Mouse (Mus musculus) intestine, embryonic 14.5 days (tissue): ENCODE measurements around the gene Ctsl. TPM values are rescaled to one million over a fixed set of nuclear protein-coding genes. Genes with fewer than 3 reads are reported as not detected.

Source experiments
- ATAC-seq: fragments of 200-750 bp; cut with Nextera tagmentation; replicated peaks from 2 replicates; pipeline ENCODE4 v1.8.0; 2017; ENCODE audit warnings: low read depth, moderate number of reproducible peaks, moderate TSS enrichment, moderate library complexity; ENCODE audit not compliant: low FRiP score, low TSS enrichment
- DNase-seq: peaks from one replicate; pipeline ENCODE4 v3.0.0-alpha.2; 2018; ENCODE audit warnings: low spot score
- H3K27ac ChIP-seq: fragments of 300-500 bp; sonication (generic); 2 replicates; pipeline ENCODE4 v1.5.1; 2014; ENCODE audit warnings: low read depth, mild to moderate bottlenecking, control low read depth
- H3K27me3 ChIP-seq: fragments of 300-500 bp; sonication (generic); replicated peaks from 2 replicates; pipeline ENCODE4 v1.6.1; 2014; ENCODE audit warnings: low read length, control low read depth; ENCODE audit not compliant: control insufficient read depth, insufficient read depth
- H3K36me3 ChIP-seq: fragments of 300-500 bp; sonication (generic); 2 replicates; pipeline ENCODE4 v1.6.1; 2014; ENCODE audit warnings: low read length, control low read depth; ENCODE audit not compliant: control insufficient read depth, insufficient read depth
- H3K4me1 ChIP-seq: fragments of 300-500 bp; sonication (generic); replicated peaks from 2 replicates; pipeline ENCODE4 v1.6.1; 2014; ENCODE audit warnings: low read length, control low read depth, mixed read lengths; ENCODE audit not compliant: control insufficient read depth, insufficient read depth
- H3K4me2 ChIP-seq: fragments of 300-500 bp; sonication (generic); 2 replicates; pipeline ENCODE4 v1.6.1; 2014; ENCODE audit warnings: low read length
- H3K4me3 ChIP-seq: fragments of 300-500 bp; sonication (generic); 2 replicates; pipeline ENCODE4 v1.5.1; 2014; ENCODE audit warnings: low read depth, low read length, control low read depth, mixed read lengths
- H3K9ac ChIP-seq: fragments of 300-500 bp; sonication (generic); 2 replicates; pipeline ENCODE4 v1.6.1; 2014; ENCODE audit warnings: mild to moderate bottlenecking, low read length
- H3K9me3 ChIP-seq: fragments of 300-500 bp; sonication (generic); 2 replicates; pipeline ENCODE4 v1.6.1; 2016; ENCODE audit warnings: low read length, control low read depth; ENCODE audit not compliant: control insufficient read depth
- WGBS: fragments of 180-500 bp; shearing (Covaris S2); extraction: QIAGEN DNeasy Blood & Tissue Kit; methylation state at CpG from one replicate; pipeline ENCODE4 v1.1.7; 2014; 5-methylcytosine and 5-hydroxymethylcytosine counted together
- polyA plus RNA-seq: library from polyadenylated mRNA; unstranded; fragments of >200 nt; fragmentation: Nextera tagmentation; extraction: Ambion mirVana; gene quantifications from 2 replicates; pipeline ENCODE4 v1.2.1, GENCODE M21; 2014

The Ctsl gene
- polyA plus RNA-seq, 1 experiment from 2014 or later, result 167 TPM

- WGBS, result 65% methylated on average over 3 of the region's 3 CpGs
- ATAC-seq, result no peak
Measured at GRCm38 (mm10) chr13:64403519-64403918, 32.8 kb upstream of the Ctsl start.

GRCm38 (mm10) chr13:64402951-64403460 is 32.3 kb upstream of the Ctsl start:
- no peaks in the 10 kb centered on the region for H3K4me1 ChIP-seq
- H3K27ac ChIP-seq, result no peak overlapping the region
- H3K4me2 ChIP-seq, result no peak overlapping the region
- H3K4me3 ChIP-seq, result no peak overlapping the region
- H3K27me3 ChIP-seq, result no peaks in the 10 kb centered on the region
- H3K9ac ChIP-seq, result no peak overlapping the region
- H3K9me3 ChIP-seq, result no peaks in the 10 kb centered on the region
- ATAC-seq (no peak), DNase-seq (no peak)
- H3K36me3 ChIP-seq, result no peaks in the 10 kb centered on the region
- WGBS, result 88% methylated on average over 8 of the region's 8 CpGs

More at GRCm38 (mm10) chr13:64403519-64403918, 32.8 kb upstream of the Ctsl start:
- no peak overlapping the region for H3K9ac ChIP-seq
- H3K9me3 ChIP-seq, result no peaks in the 10 kb centered on the region
- no peaks in the 10 kb centered on the region for H3K4me1 ChIP-seq
- H3K27me3 ChIP-seq, result no peaks in the 10 kb centered on the region
- no peak for DNase-seq
- H3K27ac ChIP-seq, result no peak overlapping the region
- H3K4me2 ChIP-seq, result no peak overlapping the region
- H3K36me3 ChIP-seq, result no peaks in the 10 kb centered on the region
- no peak overlapping the region for H3K4me3 ChIP-seq

GRCm38 (mm10) chr13:64402504-64402949 is 31.8 kb upstream of the Ctsl start:
- 86% methylated on average over 10 of the region's 10 CpGs for WGBS
- DNase-seq, result no peak
- no peaks in the 10 kb centered on the region for H3K4me1 ChIP-seq
- no peak overlapping the region for H3K9ac ChIP-seq
- ATAC-seq, result no peak
- no peaks in the 10 kb centered on the region for H3K27me3 ChIP-seq
- H3K4me3 ChIP-seq, result no peak overlapping the region
- no peaks in the 10 kb centered on the region for H3K9me3 ChIP-seq
- no peaks in the 10 kb centered on the region for H3K36me3 ChIP-seq
- no peak overlapping the region for H3K4me2 ChIP-seq
- no peak overlapping the region for H3K27ac ChIP-seq

- ATAC-seq, result no peak
- no peak overlapping the region for H3K27ac ChIP-seq
- DNase-seq, result no peak
Measured at GRCm38 (mm10) chr13:64402006-64402405, 31.3 kb upstream of the Ctsl start.

GRCm38 (mm10) chr13:64400801-64401361 is 30.2 kb upstream of the Ctsl start:
- Histone ChIP-seq H3K9me3 (no peaks in the 10 kb centered on the region), H3K4me1 (no peaks in the 10 kb centered on the region), H3K4me2 (no peak overlapping the region), H3K27me3 (no peaks in the 10 kb centered on the region), H3K4me3 (no peak overlapping the region), H3K36me3 (no peaks in the 10 kb centered on the region), H3K9ac (no peak overlapping the region), H3K27ac (no peak overlapping the region; the same call in 1 of the 2 replicates)
- DNase-seq (no peak), ATAC-seq (no peak)
- 31% methylated on average over 7 of the region's 7 CpGs for WGBS

More at GRCm38 (mm10) chr13:64402006-64402405, 31.3 kb upstream of the Ctsl start:
- Histone ChIP-seq H3K27me3 (no peaks in the 10 kb centered on the region), H3K4me3 (no peak overlapping the region), H3K9ac (no peak overlapping the region), H3K36me3 (no peaks in the 10 kb centered on the region), H3K9me3 (no peaks in the 10 kb centered on the region), H3K4me2 (no peak overlapping the region), H3K4me1 (no peaks in the 10 kb centered on the region)
- WGBS, result 62% methylated on average over 3 of the region's 3 CpGs

GRCm38 (mm10) chr13:64399906-64400305 is 29.2 kb upstream of the Ctsl start:
- no peaks in the 10 kb centered on the region for H3K4me1 ChIP-seq
- no peak overlapping the region for H3K4me2 ChIP-seq
- no peak overlapping the region for H3K4me3 ChIP-seq
- H3K9ac ChIP-seq, result no peak overlapping the region
- H3K36me3 ChIP-seq, result no peaks in the 10 kb centered on the region
- no peaks in the 10 kb centered on the region for H3K9me3 ChIP-seq
- 76% methylated on average over 3 of the region's 3 CpGs for WGBS
- no peak for DNase-seq
- no peak overlapping the region for H3K27ac ChIP-seq
- H3K27me3 ChIP-seq, result no peaks in the 10 kb centered on the region
- ATAC-seq, result no peak

GRCm38 (mm10) chr13:64398065-64398464 is 27.4 kb upstream of the Ctsl start:
- DNase-seq (no peak), ATAC-seq (no peak)
- Histone ChIP-seq H3K4me3 (no peak overlapping the region), H3K4me2 (no peak overlapping the region), H3K9me3 (no peaks in the 10 kb centered on the region), H3K36me3 (no peaks in the 10 kb centered on the region), H3K27ac (no peak overlapping the region), H3K27me3 (no peaks in the 10 kb centered on the region), H3K9ac (no peak overlapping the region), H3K4me1 (no peaks in the 10 kb centered on the region)
- 93% methylated on average over 1 of the region's 1 CpGs for WGBS

- no peak overlapping the region for H3K27ac ChIP-seq
- no peak overlapping the region for H3K4me2 ChIP-seq
- H3K4me1 ChIP-seq, result no peaks in the 10 kb centered on the region
- 61% methylated on average over 8 of the region's 8 CpGs for WGBS
- no peak overlapping the region for H3K4me3 ChIP-seq
- H3K9me3 ChIP-seq, result no peaks in the 10 kb centered on the region
- no peaks in the 10 kb centered on the region for H3K36me3 ChIP-seq
- ATAC-seq (no peak), DNase-seq (no peak)
- no peaks in the 10 kb centered on the region for H3K27me3 ChIP-seq
- H3K9ac ChIP-seq, result no peak overlapping the region
Measured at GRCm38 (mm10) chr13:64396979-64397378, 26.3 kb upstream of the Ctsl start.

- no peak overlapping the region for H3K27ac ChIP-seq
- no peak overlapping the region for H3K4me2 ChIP-seq
- H3K9me3 ChIP-seq, result no peaks in the 10 kb centered on the region
- no peaks in the 10 kb centered on the region for H3K4me1 ChIP-seq
- H3K9ac ChIP-seq, result no peak overlapping the region
- no peaks in the 10 kb centered on the region for H3K36me3 ChIP-seq
- DNase-seq, result no peak
- H3K4me3 ChIP-seq, result no peak overlapping the region
- ATAC-seq, result no peak
- WGBS, result 80% methylated on average over 4 of the region's 4 CpGs
- H3K27me3 ChIP-seq, result no peaks in the 10 kb centered on the region
Measured at GRCm38 (mm10) chr13:64388415-64388814, 17.7 kb upstream of the Ctsl start.
